Mouse (Mus musculus) liver, embryonic 16.5 days (tissue): ENCODE measurements around the gene Slc4a5. TPM values are rescaled to one million over a fixed set of nuclear protein-coding genes. Genes with fewer than 3 reads are reported as not detected.

Source experiments
- ATAC-seq: fragments of 200-750 bp; cut with Nextera tagmentation; 2 replicates; pipeline ENCODE4 v1.8.0; 2017; ENCODE audit warnings: low read depth, mild to moderate bottlenecking, moderate number of reproducible peaks, moderate library complexity
- H3K27ac ChIP-seq: fragments of 300-500 bp; sonication (generic); 2 replicates; pipeline ENCODE4 v1.5.1; 2014; ENCODE audit warnings: mild to moderate bottlenecking, low read length
- H3K27me3 ChIP-seq: fragments of 300-500 bp; sonication (generic); 2 replicates; pipeline ENCODE4 v1.6.1; 2014; ENCODE audit warnings: low read depth, low read length, mixed read lengths; ENCODE audit not compliant: control insufficient read depth, insufficient read depth
- H3K36me3 ChIP-seq: fragments of 300-500 bp; sonication (generic); 2 replicates; pipeline ENCODE4 v1.6.1; 2014; ENCODE audit warnings: mild to moderate bottlenecking; ENCODE audit not compliant: control insufficient read depth, insufficient read depth
- H3K4me1 ChIP-seq: fragments of 300-500 bp; sonication (generic); 2 replicates; pipeline ENCODE4 v1.6.1; 2014; ENCODE audit warnings: low read depth, low read length, mixed read lengths; ENCODE audit not compliant: control insufficient read depth
- H3K4me2 ChIP-seq: fragments of 300-500 bp; sonication (generic); 2 replicates; pipeline ENCODE4 v1.6.1; 2014; ENCODE audit warnings: low read depth, low read length, mixed read lengths
- H3K4me3 ChIP-seq: fragments of 300-500 bp; sonication (generic); 2 replicates; pipeline ENCODE4 v1.5.1; 2014; ENCODE audit warnings: low read depth, mild to moderate bottlenecking, low read length
- H3K9ac ChIP-seq: fragments of 300-500 bp; sonication (generic); 2 replicates; pipeline ENCODE4 v1.6.1; 2014; ENCODE audit warnings: low read depth, low read length
- H3K9me3 ChIP-seq: fragments of 300-500 bp; sonication (generic); replicated peaks from 2 replicates; pipeline ENCODE4 v1.6.1; 2016; ENCODE audit warnings: low read length; ENCODE audit not compliant: control insufficient read depth
- WGBS: fragments of 180-500 bp; shearing (Covaris S2); extraction: QIAGEN DNeasy Blood & Tissue Kit; methylation state at CpG from one replicate; pipeline ENCODE4 v1.1.7; 2014; ENCODE audit not compliant: insufficient replicate concordance; 5-methylcytosine and 5-hydroxymethylcytosine counted together
- polyA plus RNA-seq: library from polyadenylated mRNA; unstranded; fragments of >200 nt; fragmentation: Nextera tagmentation; extraction: Ambion mirVana; gene quantifications from 2 replicates; pipeline ENCODE4 v1.2.1, GENCODE M21; 2015

The Slc4a5 gene
- 0.89 and 0.93 TPM in 2 replicates for polyA plus RNA-seq

GRCm38 (mm10) chr6:83219814-83220213 is at the start of gene Slc4a5:
Gene Slc4a5 (plus strand): TSS chr6:83219828.
- Histone ChIP-seq H3K4me1 (no peaks in the 10 kb centered on the region), H3K4me3 (no peak within 1 kb of the TSS), H3K9ac (no peak within 1 kb of the TSS), H3K9me3 (no peaks in the 10 kb centered on the region), H3K27me3 (no peaks in the 10 kb centered on the region), H3K4me2 (no peak within 1 kb of the TSS), H3K27ac (no peak within 1 kb of the TSS), H3K36me3 (no peaks in the 10 kb centered on the region)
- WGBS: 47% methylated on average over 3 of the region's 3 CpGs
- no peak for ATAC-seq

- no peaks in the 10 kb centered on the region for H3K9me3 ChIP-seq
- no peak overlapping the region for H3K27ac ChIP-seq
- 78% methylated on average over 5 of the region's 5 CpGs for WGBS
- no peak overlapping the region for H3K4me3 ChIP-seq
- no peak overlapping the region for H3K9ac ChIP-seq
- no peak for ATAC-seq
- peaks cover 17% of the 10 kb centered on the region for H3K4me1 ChIP-seq
- no peaks in the 10 kb centered on the region for H3K27me3 ChIP-seq
- no peaks in the 10 kb centered on the region for H3K36me3 ChIP-seq
- no peak overlapping the region for H3K4me2 ChIP-seq
Measured at GRCm38 (mm10) chr6:83169872-83170271, 49.8 kb upstream of the Slc4a5 start.

GRCm38 (mm10) chr6:83171063-83171462 is 48.6 kb upstream of the Slc4a5 start:
- Histone ChIP-seq H3K4me1 (peaks cover 12% of the 10 kb centered on the region), H3K36me3 (no peaks in the 10 kb centered on the region), H3K9ac (no peak overlapping the region), H3K27me3 (no peaks in the 10 kb centered on the region), H3K9me3 (no peaks in the 10 kb centered on the region), H3K4me2 (no peak overlapping the region), H3K4me3 (no peak overlapping the region), H3K27ac (no peak overlapping the region)
- 74% methylated on average over 5 of the region's 5 CpGs for WGBS
- ATAC-seq: no peak

- Histone ChIP-seq H3K36me3 (no peaks in the 10 kb centered on the region), H3K4me1 (peaks cover 3% of the 10 kb centered on the region), H3K27me3 (no peaks in the 10 kb centered on the region), H3K4me3 (no peak overlapping the region), H3K4me2 (no peak overlapping the region), H3K27ac (no peak overlapping the region), H3K9ac (no peak overlapping the region), H3K9me3 (no peaks in the 10 kb centered on the region)
- no peak for ATAC-seq
- WGBS: 61% methylated on average over 9 of the region's 9 CpGs
Measured at GRCm38 (mm10) chr6:83172240-83172920, 47.2 kb upstream of the Slc4a5 start.

GRCm38 (mm10) chr6:83175996-83176395 is 43.6 kb upstream of the Slc4a5 start:
- Histone ChIP-seq H3K36me3 (no peaks in the 10 kb centered on the region), H3K9me3 (no peaks in the 10 kb centered on the region), H3K9ac (no peak overlapping the region), H3K4me1 (no peaks in the 10 kb centered on the region; the same call in 1 of the 2 replicates), H3K4me3 (no peak overlapping the region), H3K4me2 (no peak overlapping the region), H3K27ac (no peak overlapping the region), H3K27me3 (no peaks in the 10 kb centered on the region)
- WGBS: 77% methylated on average over 8 of the region's 8 CpGs
- no peak for ATAC-seq

- H3K4me3 ChIP-seq: no peak overlapping the region
- H3K4me2 ChIP-seq: no peak overlapping the region
- no peak overlapping the region for H3K27ac ChIP-seq
- ATAC-seq: 0 out of 2 replicates have a peak, but pooled peaks have one; percentile 19
- no peaks in the 10 kb centered on the region for H3K9me3 ChIP-seq
- no peak overlapping the region for H3K9ac ChIP-seq
- peaks cover 2% of the 10 kb centered on the region for H3K36me3 ChIP-seq
- 55% methylated on average over 12 of the region's 12 CpGs for WGBS
- H3K4me1 ChIP-seq: no peaks in the 10 kb centered on the region; the same call in 1 of the 2 replicates
- no peaks in the 10 kb centered on the region for H3K27me3 ChIP-seq
Measured at GRCm38 (mm10) chr6:83179390-83180117, 40.1 kb upstream of the Slc4a5 start.

GRCm38 (mm10) chr6:83180605-83181004 is 39.0 kb upstream of the Slc4a5 start:
- Histone ChIP-seq H3K9me3 (no peaks in the 10 kb centered on the region), H3K4me2 (no peak overlapping the region), H3K4me3 (no peak overlapping the region), H3K36me3 (peaks cover 2% of the 10 kb centered on the region), H3K27me3 (no peaks in the 10 kb centered on the region), H3K4me1 (peaks cover under 1% of the 10 kb centered on the region), H3K9ac (no peak overlapping the region), H3K27ac (no peak overlapping the region)
- WGBS: 53% methylated on average over 6 of the region's 6 CpGs
- ATAC-seq: no peak

- WGBS: 88% methylated on average over 3 of the region's 3 CpGs
- H3K4me2 ChIP-seq: no peak overlapping the region
- peaks cover 3% of the 10 kb centered on the region for H3K4me1 ChIP-seq
- no peak overlapping the region for H3K4me3 ChIP-seq
- ATAC-seq: no peak
- no peak overlapping the region for H3K27ac ChIP-seq
- H3K9me3 ChIP-seq: no peaks in the 10 kb centered on the region
- H3K9ac ChIP-seq: no peak overlapping the region
- no peaks in the 10 kb centered on the region for H3K27me3 ChIP-seq
- H3K36me3 ChIP-seq: peaks cover 5% of the 10 kb centered on the region
Measured at GRCm38 (mm10) chr6:83184858-83185435, 34.7 kb upstream of the Slc4a5 start.
